Mouse (Mus musculus): Measurements from ENCODE around the gene Ube3b.

DNA sequence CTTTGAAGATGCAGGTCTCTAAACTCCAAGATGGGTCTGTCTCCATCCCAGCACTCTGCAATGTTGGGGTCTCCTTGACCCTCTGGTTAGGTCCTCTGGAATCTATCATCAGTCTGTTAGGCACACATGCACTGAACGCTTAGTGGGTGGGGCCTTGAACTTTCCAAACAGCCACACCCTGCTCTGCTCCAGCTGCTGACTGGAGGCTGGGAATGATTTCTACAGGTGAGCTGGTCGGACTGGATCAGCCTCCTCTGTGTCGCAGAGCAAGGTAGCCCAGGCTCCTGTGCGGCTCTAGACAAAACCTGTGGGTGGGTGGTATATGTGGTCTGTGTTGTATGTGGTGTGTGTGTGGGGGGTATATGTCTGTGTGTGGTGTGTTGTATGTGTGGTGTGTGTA is 68.6 kb downstream of the Ube3b start:
- TF ChIP-seq CTCF (IDR thresholded peaks at IDR 0.05; ENCODE audit: low read depth) (no peak), EP300 (IDR thresholded peaks at IDR 0.05; ENCODE audit: low read depth) (no peak)

All from heart, postnatal 0 days (tissue).